9 mouse cellular contexts compared by ENCODE assay signal in genomic region chr17:86404795-86405501, GRCm38 (mm10).
DNase-seq lines count a peak whose midpoint lies in the region; ATAC-seq and TF ChIP-seq lines count a peak whose summit lies in the region.
"Had no signal": no experiment of that assay in that cellular context is flagged by ENCODE, and none has a peak within 500 bp of the region (broad histone marks: within the 10 kb centered on the region; RNA-seq: fewer than 3 reads in every experiment).

No protein-coding gene starts in this region.

- DNase-seq in liver, embryonic 11.5 days (ENCODE audit: low spot score) = no peak
- DNase-seq in liver = no peak
- peak; percentile 85 for DNase-seq in cerebellum, adult 9-11 months
- DNase-seq in kidney, adult 2 months = peak; percentile 42
- DNase-seq in limb, embryonic 14.5 days (ENCODE audit: low spot score) = peak; percentile 68
- DNase-seq in spleen, postnatal 4 days (ENCODE audit: low spot score in 2 of 2) = no peak
- DNase-seq in ovary, postnatal 14 days (ENCODE audit: low spot score) = no peak
- DNase-seq in thymus, postnatal 14 days = no peak

- no peaks in the 10 kb centered on the region for H3K36me3 ChIP-seq in liver, embryonic 11.5 days (ENCODE audit: control insufficient read depth, insufficient read depth, low read length)
- no peaks in the 10 kb centered on the region for H3K36me3 ChIP-seq in kidney, adult 2 months (ENCODE audit: control insufficient read depth, insufficient read depth, low read length)
- H3K36me3 ChIP-seq in limb, embryonic 14.5 days (ENCODE audit: control insufficient read depth, insufficient read depth, low read length) = no peaks in the 10 kb centered on the region

- ATAC-seq in liver, embryonic 11.5 days (replicated peaks; ENCODE audit: low FRiP score) = no peak
- ATAC-seq in limb, embryonic 14.5 days (ENCODE audit: low FRiP score, low read depth) = peak; percentile 50

- no peak for TF ChIP-seq POLR2A in kidney, adult 2 months (IDR thresholded peaks at IDR 0.05; ENCODE audit: low read depth, low read length)
- TF ChIP-seq POLR2A in limb, embryonic 14.5 days (IDR thresholded peaks at IDR 0.05; ENCODE audit: borderline replicate concordance, extremely low read depth, insufficient read depth, insufficient read length) = no peak

- H3K27me3 ChIP-seq in liver, embryonic 11.5 days (replicated peaks; ENCODE audit: control insufficient read depth, insufficient read depth, low read length) = no peaks in the 10 kb centered on the region
- no peaks in the 10 kb centered on the region for H3K27me3 ChIP-seq in kidney, adult 2 months (replicated peaks; ENCODE audit: control insufficient read depth, insufficient read depth, low read length)
- no peaks in the 10 kb centered on the region for H3K27me3 ChIP-seq in limb, embryonic 14.5 days (ENCODE audit: control insufficient read depth, insufficient read depth, low read length)

- peak overlapping the region; percentile 41; the same call in 1 of the 2 replicates for H3K27ac ChIP-seq in liver, embryonic 11.5 days (ENCODE audit: low read depth, low read length)
- H3K27ac ChIP-seq in kidney, adult 2 months (ENCODE audit: insufficient read depth, low read depth, low read length) = no peak overlapping the region
- H3K27ac ChIP-seq in limb, embryonic 14.5 days (replicated peaks; ENCODE audit: low read depth, low read length) = peak overlapping the region; percentile 65; the same call in 1 of the 2 replicates

- H3K4me3 ChIP-seq in liver, embryonic 11.5 days (ENCODE audit: low read depth, low read length) = no peak overlapping the region
- no peak overlapping the region for H3K4me3 ChIP-seq in kidney, adult 2 months (ENCODE audit: insufficient read depth, low read depth, low read length)
- H3K4me3 ChIP-seq in limb, embryonic 14.5 days (replicated peaks; ENCODE audit: low read length) = no peak overlapping the region
- H3K4me3 ChIP-seq: erythroblast, embryonic 14.5 days had no signal

- H3K4me2 ChIP-seq in liver, embryonic 11.5 days = peak overlapping the region; percentile 19
- no peak overlapping the region for H3K4me2 ChIP-seq in limb, embryonic 14.5 days (replicated peaks; ENCODE audit: low read depth, low read length, severe bottlenecking)

- 83% methylated on average over 11 of the region's 11 CpGs for WGBS in liver, embryonic 11.5 days
- 73% methylated on average over 11 of the region's 11 CpGs for WGBS in kidney, adult 2 months
- WGBS in limb, embryonic 14.5 days = 35% methylated on average over 11 of the region's 11 CpGs

- peaks cover 10% of the 10 kb centered on the region for H3K4me1 ChIP-seq in liver, embryonic 11.5 days (replicated peaks; ENCODE audit: control insufficient read depth, insufficient read depth, low read length)
- H3K4me1 ChIP-seq in kidney, adult 2 months (ENCODE audit: control insufficient read depth, insufficient read depth, low read length) = peaks cover 14% of the 10 kb centered on the region
- H3K4me1 ChIP-seq in limb, embryonic 14.5 days (ENCODE audit: control insufficient read depth, insufficient read depth, low read length) = peaks cover 17% of the 10 kb centered on the region

- no peak overlapping the region for H3K9ac ChIP-seq in liver, embryonic 11.5 days (ENCODE audit: low read depth, low read length)
- no peak overlapping the region for H3K9ac ChIP-seq in limb, embryonic 14.5 days (ENCODE audit: low read depth, low read length, severe bottlenecking)

- no peak for TF ChIP-seq CTCF in kidney, adult 2 months (conservative IDR thresholded peaks at IDR 0.05; ENCODE audit: insufficient read depth, insufficient read length, low read depth, low read length)

- no peaks in the 10 kb centered on the region for H3K9me3 ChIP-seq in liver, embryonic 11.5 days (ENCODE audit: control insufficient read depth, low read length)
- no peaks in the 10 kb centered on the region for H3K9me3 ChIP-seq in limb, embryonic 14.5 days (ENCODE audit: control insufficient read depth, low read length)

Comparison
In these comparisons a context has a peak if more than half of its experiments do, and no peak if none do; other contexts are left out.
1. DNase-seq: peak in cerebellum, adult 9-11 months (single experiment), kidney, adult 2 months (single experiment) and limb, embryonic 14.5 days (single experiment); none in liver, embryonic 11.5 days (single experiment), liver (single experiment), spleen, postnatal 4 days (0 of 2), ovary, postnatal 14 days (single experiment) and thymus, postnatal 14 days (single experiment).